Mouse (Mus musculus) myocyte (in vitro differentiated cells): ENCODE measurements around the gene Gm45844. TPM values are rescaled to one million over a fixed set of nuclear protein-coding genes. Genes with fewer than 3 reads are reported as not detected.

Experiments used
- H3K27me3 ChIP-seq: one replicate; pipeline ENCODE4 v1.6.1; 2011; ENCODE audit not compliant: control insufficient read depth, insufficient read depth, insufficient read length
- H3K36me3 ChIP-seq: one replicate; pipeline ENCODE4 v1.6.1; 2011; ENCODE audit not compliant: control insufficient read depth, insufficient read depth
- H3K4me2 ChIP-seq: one replicate; pipeline ENCODE4 v1.6.1; 2011; ENCODE audit warnings: low read depth, control low read depth
- H3K4me3 ChIP-seq: one replicate; pipeline ENCODE4 v1.5.1; 2011; ENCODE audit warnings: mild to moderate bottlenecking, control low read depth, moderate library complexity
- H3K79me2 ChIP-seq: one replicate; pipeline ENCODE4 v1.6.1; 2011; ENCODE audit not compliant: control insufficient read depth, insufficient read depth
- H3ac ChIP-seq: one replicate; pipeline ENCODE4 v1.6.1; 2011; ENCODE audit not compliant: control insufficient read depth, insufficient read length
- CEBPB ChIP-seq: IDR thresholded peaks from 2 replicates; pipeline ENCODE4 v1.6.1; 2011; ENCODE audit warnings: mild to moderate bottlenecking, moderate library complexity; ENCODE audit not compliant: poor library complexity, insufficient read depth, severe bottlenecking
- E2F4 ChIP-seq: IDR thresholded peaks from one replicate; pipeline ENCODE4 v1.6.1; 2011; ENCODE audit warnings: mild to moderate bottlenecking, control low read depth, moderate library complexity; ENCODE audit not compliant: insufficient read depth
- MAX ChIP-seq: IDR thresholded peaks from one replicate; pipeline ENCODE4 v1.6.1; 2011; ENCODE audit warnings: low read depth, mild to moderate bottlenecking, control low read depth
- MYOD1 ChIP-seq, 3 experiments: IDR thresholded peaks; one replicate each; pipeline ENCODE4 v1.6.1; 2011; ENCODE audit warnings: control low read depth in 2 of 3, low read depth in 2 of 3, mild to moderate bottlenecking in 2 of 3, moderate library complexity in 1 of 3; ENCODE audit not compliant: insufficient read length in 2 of 3, control insufficient read depth in 1 of 3
- MYOG ChIP-seq, 3 experiments: IDR thresholded peaks; one replicate each; pipeline ENCODE4 v1.6.1; 2011; ENCODE audit warnings: control low read depth in 2 of 3, low read depth in 2 of 3, mild to moderate bottlenecking in 2 of 3; ENCODE audit not compliant: insufficient read length in 2 of 3, control insufficient read depth in 1 of 3, insufficient read depth in 1 of 3
- POLR2A ChIP-seq: IDR thresholded peaks from one replicate; pipeline ENCODE4 v1.6.1; 2011; ENCODE audit warnings: low read depth, mild to moderate bottlenecking, control low read depth, moderate library complexity; ENCODE audit not compliant: insufficient read length
- POLR2AphosphoS2 ChIP-seq: IDR thresholded peaks from one replicate; pipeline ENCODE4 v1.6.1; 2011; ENCODE audit warnings: low read depth, control low read depth; ENCODE audit not compliant: insufficient read length
- REST ChIP-seq: IDR thresholded peaks from one replicate; pipeline ENCODE4 v1.6.1; 2011; ENCODE audit warnings: mild to moderate bottlenecking, control low read depth, moderate library complexity; ENCODE audit not compliant: insufficient read depth, insufficient read length
- SRF ChIP-seq: IDR thresholded peaks from one replicate; pipeline ENCODE4 v1.6.1; 2011; ENCODE audit warnings: low read depth; ENCODE audit not compliant: control insufficient read depth, insufficient read length
- TCF12 ChIP-seq: IDR thresholded peaks from one replicate; pipeline ENCODE4 v1.6.1; 2011; ENCODE audit warnings: mild to moderate bottlenecking, control low read depth; ENCODE audit not compliant: poor library complexity, insufficient read depth, severe bottlenecking
- TCF3 ChIP-seq: IDR thresholded peaks from one replicate; pipeline ENCODE4 v1.6.1; 2011; ENCODE audit warnings: low read depth, control low read depth; ENCODE audit not compliant: insufficient read length
- USF1 ChIP-seq: IDR thresholded peaks from one replicate; pipeline ENCODE4 v1.6.1; 2011; ENCODE audit warnings: low read depth, mild to moderate bottlenecking, control low read depth, moderate library complexity
- polyA plus RNA-seq: library from polyadenylated mRNA; unstranded; fragments of >200 nt; fragmentation: generic; extraction: Trizol; gene quantifications from one replicate; pipeline ENCODE4 v1.2.1, GENCODE M21; 2012; ENCODE audit warnings: missing spikeins

Gene Gm45844
- polyA plus RNA-seq, 1 experiment = 0.59 TPM

GRCm38 (mm10) chr7:7188191-7188942 lies 89.7 kb downstream of the Gm45844 start:
- H3K79me2 ChIP-seq = no peaks in the 10 kb centered on the region
- TF ChIP-seq CEBPB = no peak
- TF ChIP-seq MYOD1 (IDR thresholded peaks at IDR 0.05; ENCODE audit: control insufficient read depth in 1 of 3, insufficient read length in 2 of 3, low read depth in 2 of 3) = peak in 2 of 3 experiments; percentile 19 to 57
- TF ChIP-seq POLR2A = no peak
- peak in 1 of 3 experiments; percentile 56 for TF ChIP-seq MYOG (IDR thresholded peaks at IDR 0.05; ENCODE audit: control insufficient read depth in 1 of 3, insufficient read depth in 1 of 3, insufficient read length in 2 of 3, low read depth in 2 of 3)

DNA sequence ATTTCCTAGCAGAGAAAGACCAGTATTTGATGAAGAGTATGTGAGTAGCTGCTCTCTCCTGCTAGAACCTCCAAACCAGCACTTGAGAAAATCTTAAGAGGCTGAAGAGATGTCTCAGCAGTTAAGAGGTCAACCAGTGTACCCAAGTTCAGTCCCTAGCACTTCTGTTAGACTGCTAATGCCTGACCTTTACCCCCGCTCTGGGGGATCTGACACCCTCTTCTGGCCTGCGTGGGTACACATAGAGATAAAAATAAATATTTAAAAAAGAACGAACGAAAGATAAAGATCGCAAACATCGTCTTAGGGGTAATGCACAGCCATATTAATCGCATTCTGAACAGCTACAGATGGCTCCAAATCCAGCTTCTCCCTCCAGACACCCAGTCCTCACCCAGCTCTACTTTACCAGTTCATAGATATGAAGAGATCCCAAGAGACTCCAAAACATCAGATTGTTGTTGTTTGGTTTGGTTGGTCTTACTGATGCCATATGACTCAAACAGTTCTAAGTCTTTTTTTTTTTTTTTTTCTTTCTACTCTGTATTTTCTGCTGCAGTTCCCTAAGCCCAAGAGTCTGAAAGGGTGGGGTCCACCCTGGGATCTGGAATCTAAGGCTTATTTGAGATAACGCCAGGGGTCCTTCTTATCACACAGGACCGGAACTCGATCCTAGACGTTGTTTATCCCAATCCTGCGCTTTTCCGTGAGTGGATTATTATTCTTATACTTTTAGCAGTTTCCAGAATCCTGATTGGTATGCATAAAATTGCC lies 90.5 kb downstream of the Gm45844 start:
- H3K79me2 ChIP-seq = no peaks in the 10 kb centered on the region
- peak overlapping the region; percentile 53 for H3K4me2 ChIP-seq
- no peak for TF ChIP-seq REST
- no peak for TF ChIP-seq SRF
- TF ChIP-seq CEBPB = no peak
- TF ChIP-seq E2F4 = no peak
- no peak for TF ChIP-seq POLR2A
- TF ChIP-seq MYOG (IDR thresholded peaks at IDR 0.05; ENCODE audit: control insufficient read depth in 1 of 3, insufficient read depth in 1 of 3, insufficient read length in 2 of 3, low read depth in 2 of 3) = no peak
- no peak for TF ChIP-seq TCF12
- TF ChIP-seq USF1 = no peak
- no peak for TF ChIP-seq POLR2AphosphoS2
- no peak for TF ChIP-seq TCF3
- no peak for TF ChIP-seq MAX
- TF ChIP-seq MYOD1 (IDR thresholded peaks at IDR 0.05; ENCODE audit: control insufficient read depth in 1 of 3, insufficient read length in 2 of 3, low read depth in 2 of 3) = no peak
- no peaks in the 10 kb centered on the region for H3K36me3 ChIP-seq
- H3ac ChIP-seq = no peak overlapping the region
- H3K27me3 ChIP-seq = no peaks in the 10 kb centered on the region
- H3K4me3 ChIP-seq = peak overlapping the region; percentile 18

More at GRCm38 (mm10) chr7:7188191-7188942, 89.7 kb downstream of the Gm45844 start:
- H3K4me3 ChIP-seq = peak overlapping the region; percentile 18
- H3K4me2 ChIP-seq = peak overlapping the region; percentile 53
- H3K27me3 ChIP-seq = no peaks in the 10 kb centered on the region
- H3K36me3 ChIP-seq = no peaks in the 10 kb centered on the region
- no peak overlapping the region for H3ac ChIP-seq

- no peak overlapping the region for H3K4me2 ChIP-seq
- H3K36me3 ChIP-seq = peaks cover 5% of the 10 kb centered on the region
- no peak overlapping the region for H3ac ChIP-seq
- no peak for TF ChIP-seq POLR2A
- no peak for TF ChIP-seq TCF12
- no peak for TF ChIP-seq MYOD1 (IDR thresholded peaks at IDR 0.05; ENCODE audit: control insufficient read depth in 1 of 3, insufficient read length in 2 of 3, low read depth in 2 of 3)
- TF ChIP-seq MYOG (IDR thresholded peaks at IDR 0.05; ENCODE audit: control insufficient read depth in 1 of 3, insufficient read depth in 1 of 3, insufficient read length in 2 of 3, low read depth in 2 of 3) = no peak
- no peaks in the 10 kb centered on the region for H3K79me2 ChIP-seq
- no peaks in the 10 kb centered on the region for H3K27me3 ChIP-seq
- no peak overlapping the region for H3K4me3 ChIP-seq
Observed at GRCm38 (mm10) chr7:7185897-7186296, 92.2 kb downstream of the Gm45844 start.

GRCm38 (mm10) chr7:7171227-7172147 lies 106.6 kb downstream of the Gm45844 start, which contains the start of gene Zfp418:
TSS of gene Zfp418 (plus strand) at chr7:7171330.
- Histone ChIP-seq H3K4me3 (peak within 1 kb of the TSS; percentile 36), H3ac (no peak within 1 kb of the TSS), H3K27me3 (no peaks in the 10 kb centered on the region), H3K36me3 (no peaks in the 10 kb centered on the region), H3K4me2 (peak within 1 kb of the TSS; percentile 94), H3K79me2 (no peaks in the 10 kb centered on the region)
- TF ChIP-seq TCF3 (no peak), MYOG (IDR thresholded peaks at IDR 0.05; ENCODE audit: control insufficient read depth in 1 of 3, insufficient read depth in 1 of 3, insufficient read length in 2 of 3, low read depth in 2 of 3) (no peak), POLR2AphosphoS2 (no peak)

Other genes with a start within 250 kb of the Gm45844 start
- gene Zfp954, start 156.8 kb downstream of the Gm45844 start, polyA plus RNA-seq = 8.9 TPM
- gene Zfp773, start 141.5 kb downstream of the Gm45844 start, polyA plus RNA-seq = 0.02 TPM
- gene Zfp418, start 107.0 kb downstream of the Gm45844 start, polyA plus RNA-seq = 0.53 TPM
- gene Zfp772, start 68.3 kb downstream of the Gm45844 start, polyA plus RNA-seq = 1.4 TPM
- gene Vmn2r29, start 31.0 kb downstream of the Gm45844 start, polyA plus RNA-seq = 0.06 TPM
- gene Clcn4, start 22.6 kb upstream of the Gm45844 start, polyA plus RNA-seq = 15.8 TPM
- not detected for gene Vmn2r30, start 59.3 kb upstream of the Gm45844 start, polyA plus RNA-seq
- gene Gm45783, start 96.3 kb upstream of the Gm45844 start, polyA plus RNA-seq = not detected
- gene Vmn2r31, start 121.4 kb upstream of the Gm45844 start, polyA plus RNA-seq = not detected
- gene Vmn2r32, start 201.7 kb upstream of the Gm45844 start, polyA plus RNA-seq = not detected